Mouse (Mus musculus) heart, postnatal 10 days (tissue): ENCODE measurements at regions not wholly inside any gene's neighbourhood (a gene's known extent, or its start where the extent isn't known, plus 50 kb on each side); places are given as distances from the start of the nearest gene placed in this dataset.
A peak's percentile ranks its signal among the peaks of the same experiment; 100 is the strongest.

Experiments used
- DNase-seq, 2 experiments: peaks; one replicate each; pipeline ENCODE4 v3.0.0; 2021
- intact Hi-C: fragments of 180-260 bp; cut with DNase I; formaldehyde crosslinking; loops from one replicate; pipeline ENCODE4 v1.15.1; 2025

- intact Hi-C loops, result no loop called here
- no peak for DNase-seq
These were observed 104.4 kb upstream of the Glra1 start for GRCm38 (mm10) chr11:55712350-55712749.

DNA sequence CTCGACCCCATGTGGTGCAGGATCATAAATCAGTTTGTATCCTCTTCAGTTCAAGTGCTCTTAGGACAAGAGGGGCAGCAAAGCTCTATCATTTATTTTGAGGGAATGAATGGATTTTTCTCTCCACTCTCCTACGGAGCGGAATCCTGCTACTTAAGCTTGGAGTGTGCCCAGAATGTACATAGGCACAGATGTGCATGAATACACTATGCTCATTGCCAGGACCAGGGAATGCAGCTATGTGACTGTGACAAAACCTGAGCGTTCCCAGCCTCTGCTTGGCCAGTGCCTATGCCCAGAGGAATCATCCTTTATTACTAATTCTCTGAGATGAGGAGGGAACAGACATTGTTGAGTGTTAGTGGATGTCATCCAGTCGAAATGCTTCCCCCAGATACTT lies 99.5 kb upstream of the Glra1 start:
- intact Hi-C loops, result no loop called here
- DNase-seq, result no peak

DNA sequence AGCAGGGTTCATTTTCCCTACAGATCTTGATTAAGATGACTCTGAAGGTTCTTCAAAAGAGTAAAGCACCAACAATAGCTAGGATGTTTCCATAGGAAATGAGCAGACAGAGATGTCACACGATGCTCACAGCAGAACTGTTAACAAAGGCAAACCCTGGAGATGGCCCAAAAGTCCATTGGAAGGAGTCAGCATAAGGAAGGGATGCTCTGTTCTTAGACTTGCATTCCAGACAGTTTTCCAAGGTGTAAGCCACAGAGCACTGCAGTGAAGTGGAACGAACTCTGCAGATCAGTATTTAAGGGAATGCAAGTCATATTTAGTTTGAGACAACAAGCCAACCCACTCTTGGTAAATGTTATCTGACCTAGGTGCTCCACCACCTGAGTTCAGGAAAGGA lies 93.9 kb upstream of the Glra1 start:
- DNase-seq, result no peak
- intact Hi-C loops, result no loop called here

DNA sequence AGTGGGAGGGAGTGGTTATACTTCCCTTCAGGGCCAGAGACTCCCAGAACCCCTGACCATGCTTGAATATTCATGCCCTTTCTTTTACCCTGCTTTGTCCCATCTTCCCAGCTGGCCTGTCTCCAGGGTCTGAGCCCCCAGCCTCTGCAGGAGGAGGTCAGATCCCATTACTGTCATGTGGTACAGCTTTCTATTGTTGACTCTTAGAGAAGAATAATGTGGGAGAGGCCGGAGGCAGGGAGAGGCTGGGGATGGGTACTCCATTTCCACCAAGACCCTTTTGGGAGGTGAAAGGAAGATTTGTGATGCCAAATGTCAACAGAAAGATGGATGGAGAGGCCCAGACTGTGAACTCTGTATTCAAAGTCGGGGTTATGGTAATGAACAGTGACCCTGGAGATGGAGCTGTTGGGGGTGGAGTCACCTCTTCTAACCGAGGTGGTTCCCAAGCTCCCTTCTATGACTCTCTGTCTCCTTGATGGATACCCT lies 77.1 kb upstream of the Glra1 start:
- intact Hi-C loops, result no loop called here
- no peak for DNase-seq

GRCm38 (mm10) chr11:55682351-55682961 lies 74.5 kb upstream of the Glra1 start:
- peak; percentile 19 to 40 for DNase-seq
- intact Hi-C loops, result no loop called here

- intact Hi-C loops, result no loop called here
- DNase-seq, result no peak
These were observed 73.4 kb upstream of the Glra1 start for GRCm38 (mm10) chr11:55681226-55681980.

DNA sequence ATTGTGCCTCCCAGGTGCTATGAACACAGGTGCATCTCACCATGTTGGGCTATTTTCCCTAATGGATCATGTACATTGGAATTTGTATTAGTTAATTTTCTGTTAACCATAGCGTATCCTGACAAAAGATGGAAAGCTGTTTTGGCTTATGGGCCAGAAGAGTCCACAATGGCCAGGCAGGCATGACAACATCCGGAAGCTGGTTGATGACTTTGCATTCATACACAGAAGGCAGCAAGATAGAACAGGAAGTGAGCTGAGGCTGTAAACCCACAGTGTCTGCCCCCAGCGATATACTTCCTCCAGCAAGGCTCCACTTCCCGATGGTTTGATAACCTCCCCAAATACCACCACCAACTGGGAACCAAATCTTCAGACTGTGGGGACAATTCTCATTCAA lies 55.1 kb upstream of the Glra1 start:
- no peak for DNase-seq
- intact Hi-C loops, result no loop called here

DNA sequence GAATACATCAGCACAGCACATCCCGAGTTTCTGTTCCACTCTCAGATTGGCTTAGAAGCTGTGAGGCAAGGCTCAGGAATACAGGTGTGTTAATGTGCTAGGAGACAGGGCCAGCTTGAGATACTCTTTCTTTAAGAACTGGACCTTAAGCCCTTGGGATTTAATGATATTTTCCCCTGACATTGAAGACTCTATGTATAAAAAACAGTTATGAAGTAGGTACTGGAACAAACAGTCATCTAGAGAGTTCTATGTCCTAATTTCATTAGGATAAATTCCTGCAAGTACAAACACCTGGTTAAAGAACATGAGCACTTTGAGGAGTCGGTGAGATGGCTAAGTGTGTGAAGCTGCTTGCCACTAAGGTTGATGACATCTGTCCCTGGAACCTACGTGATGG lies 54.3 kb upstream of the Glra1 start:
- no peak for DNase-seq
- intact Hi-C loops, result no loop called here
